Mouse (Mus musculus) heart, adult 18-20 months (tissue): ENCODE results near the gene Ly6g6f. TPM values are rescaled to one million over a fixed set of nuclear protein-coding genes. Genes with fewer than 3 reads are reported as not detected.
A peak's percentile ranks its signal among the peaks of the same experiment; 100 is the strongest.

Experiments used
- DNase-seq, 2 experiments: peaks; one replicate each; pipeline ENCODE4 v3.0.0; 2021 to 2022; ENCODE audit warnings: mixed read lengths in 1 of 2
- total RNA-seq, 2 experiments: library from RNA; stranded (reverse); gene quantifications; 2 replicates each; pipeline ENCODE4 v1.2.3; 2021

Ly6g6f gene
- total RNA-seq, 2 experiments from 2014 or later = not detected

GRCm38 (mm10) chr17:35077786-35078233 lies 7.6 kb downstream of the Ly6g6f start, which contains the start of gene Ly6g6d:
Gene Ly6g6d (minus strand): TSS chr17:35078065.
- peak; percentile 67 to 73 for DNase-seq

GRCm38 (mm10) chr17:35077285-35077684 lies 8.1 kb downstream of the Ly6g6f start:
- no peak for DNase-seq

- no peak for DNase-seq
Measured at GRCm38 (mm10) chr17:35076507-35077176, 8.8 kb downstream of the Ly6g6f start, which contains the start of gene Ly6g6e. Gene Ly6g6e (plus strand): TSS chr17:35076902.

GRCm38 (mm10) chr17:35074097-35074496 lies 11.3 kb downstream of the Ly6g6f start:
- DNase-seq = no peak

- DNase-seq = no peak
Measured at GRCm38 (mm10) chr17:35071454-35071853, 14.0 kb downstream of the Ly6g6f start.

GRCm38 (mm10) chr17:35070556-35071229 lies 14.7 kb downstream of the Ly6g6f start:
- peak in 1 of 2 experiments; percentile 54 for DNase-seq

- no peak for DNase-seq
Measured at GRCm38 (mm10) chr17:35068213-35068914, 17.0 kb downstream of the Ly6g6f start.

GRCm38 (mm10) chr17:35066084-35066483 lies 19.3 kb downstream of the Ly6g6f start, which contains the start of gene Mpig6b:
Gene Mpig6b (minus strand): TSS chr17:35066184.
- DNase-seq = no peak

- peak; percentile 60 to 71 for DNase-seq
Measured at GRCm38 (mm10) chr17:35064951-35065947, 20.2 kb downstream of the Ly6g6f start, which contains the start of gene Ly6g6c. Gene Ly6g6c (plus strand): TSS chr17:35065388.

- DNase-seq = no peak
Measured at GRCm38 (mm10) chr17:35064378-35064877, 21.0 kb downstream of the Ly6g6f start.

GRCm38 (mm10) chr17:35063466-35063865 lies 21.9 kb downstream of the Ly6g6f start:
- DNase-seq = peak; percentile 38 to 40

- no peak for DNase-seq
Measured at GRCm38 (mm10) chr17:35061299-35061698, 24.1 kb downstream of the Ly6g6f start.

- peak; percentile 27 to 41 for DNase-seq
Measured at GRCm38 (mm10) chr17:35060737-35061297, 24.6 kb downstream of the Ly6g6f start.

- no peak for DNase-seq
Measured at GRCm38 (mm10) chr17:35060071-35060470, 25.3 kb downstream of the Ly6g6f start.

GRCm38 (mm10) chr17:35058911-35059892 lies 26.2 kb downstream of the Ly6g6f start, which contains the start of gene Ddah2:
Gene Ddah2 (plus strand): TSS chr17:35059035.
- DNase-seq = peak; percentile 93 to 94

- no peak for DNase-seq
Measured at GRCm38 (mm10) chr17:35058316-35058715, 27.1 kb downstream of the Ly6g6f start.

GRCm38 (mm10) chr17:35057090-35057489 lies 28.3 kb downstream of the Ly6g6f start:
- DNase-seq = no peak

GRCm38 (mm10) chr17:35055691-35056495 lies 29.5 kb downstream of the Ly6g6f start:
- DNase-seq = no peak
